13 mouse cellular contexts compared by ENCODE assay signal in the genomic region with DNA sequence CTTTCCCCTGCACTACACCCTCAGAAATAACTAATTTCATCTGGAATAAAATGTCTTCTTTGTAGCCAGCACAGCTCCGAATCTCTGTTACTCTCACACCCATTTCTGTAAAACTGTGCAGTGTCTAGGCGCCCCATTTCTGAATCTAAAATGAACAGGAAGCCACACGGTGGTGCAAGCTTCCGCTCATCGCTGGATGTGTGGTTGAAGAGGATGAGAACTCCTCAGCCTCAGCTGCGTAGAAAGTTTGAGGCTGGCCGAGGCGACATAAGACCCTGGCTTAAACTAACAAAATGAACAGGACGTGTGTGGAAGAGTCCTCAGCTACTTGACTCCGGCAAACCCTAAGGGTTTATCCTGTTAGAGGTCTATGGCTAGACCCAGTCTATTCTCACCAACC. TPM values are rescaled to one million over a fixed set of nuclear protein-coding genes. Genes with fewer than 3 reads are reported as not detected.
DNase-seq lines count a peak whose midpoint lies in the region; ATAC-seq and TF ChIP-seq lines count a peak whose summit lies in the region.
"Had no signal": no experiment of that assay in that cellular context is flagged by ENCODE, and none has a peak within 500 bp of the region (broad histone marks: within the 10 kb centered on the region; RNA-seq: fewer than 3 reads in every experiment).

No protein-coding gene starts in this region.

- TF ChIP-seq EP300 in liver, postnatal 0 days (IDR thresholded peaks at IDR 0.05; ENCODE audit: low read depth) = no peak

- no peak for ATAC-seq in liver, postnatal 0 days
- ATAC-seq in liver, embryonic 12.5 days = no peak
- peak; percentile 93 to 96 for ATAC-seq in hematopoietic stem cell, adult 5-6 weeks (replicated peaks in 1 of 2; ENCODE audit: insufficient read depth in 1 of 2, low FRiP score in 2 of 2, low TSS enrichment in 1 of 2, low read depth in 1 of 2, poor library complexity in 2 of 2, severe bottlenecking in 2 of 2)
- no peak for ATAC-seq in frontal cortex, adult (ENCODE audit: low TSS enrichment)

- no peaks in the 10 kb centered on the region for H3K36me3 ChIP-seq in liver, postnatal 0 days (replicated peaks; ENCODE audit: insufficient read depth, low read length)
- no peaks in the 10 kb centered on the region for H3K36me3 ChIP-seq in liver, embryonic 12.5 days
- H3K36me3 ChIP-seq: embryonic facial prominence, embryonic 13.5 days; heart, embryonic 13.5 days; hindbrain, embryonic 12.5 days had no signal

- H3K4me2 ChIP-seq in liver, postnatal 0 days (ENCODE audit: low read depth, low read length) = no peak overlapping the region
- H3K4me2 ChIP-seq in liver, embryonic 12.5 days = no peak overlapping the region
- H3K4me2 ChIP-seq: embryonic facial prominence, embryonic 13.5 days; heart, embryonic 13.5 days; hindbrain, embryonic 12.5 days had no signal

- H3K4me1 ChIP-seq in liver, postnatal 0 days (ENCODE audit: insufficient read depth) = no peaks in the 10 kb centered on the region
- H3K4me1 ChIP-seq in liver, embryonic 12.5 days = no peaks in the 10 kb centered on the region
- H3K4me1 ChIP-seq: embryonic facial prominence, embryonic 13.5 days; heart, embryonic 13.5 days; hindbrain, embryonic 12.5 days had no signal

- peak; percentile 30 for DNase-seq in liver, postnatal 0 days
- DNase-seq in spleen, postnatal 10 days (ENCODE audit: low spot score in 2 of 2) = peak; percentile 7 to 46
- DNase-seq in thymus, postnatal 36 days = peak; percentile 67 to 73
- no peak for DNase-seq in adrenal gland, adult 8-10 months
- DNase-seq in adrenal gland, adult 18-20 months (ENCODE audit: low spot score in 2 of 2) = no peak

- 36% methylated on average over 10 of the region's 10 CpGs for WGBS in liver, postnatal 0 days (ENCODE audit: insufficient replicate concordance)
- WGBS in liver, embryonic 12.5 days (ENCODE audit: insufficient replicate concordance) = 55% methylated on average over 10 of the region's 10 CpGs

- TF ChIP-seq CTCF in liver, postnatal 0 days (IDR thresholded peaks at IDR 0.05; ENCODE audit: low read depth) = no peak

- no peak overlapping the region for H3K4me3 ChIP-seq in liver, postnatal 0 days (ENCODE audit: low read depth, low read length)
- H3K4me3 ChIP-seq in liver, embryonic 12.5 days = no peak overlapping the region
- H3K4me3 ChIP-seq: embryonic facial prominence, embryonic 13.5 days; heart, embryonic 13.5 days; hindbrain, embryonic 12.5 days; myocyte had no signal

- H3K27me3 ChIP-seq in liver, postnatal 0 days (ENCODE audit: insufficient read depth, low read length) = no peaks in the 10 kb centered on the region
- H3K27me3 ChIP-seq in liver, embryonic 12.5 days (replicated peaks) = no peaks in the 10 kb centered on the region
- H3K27me3 ChIP-seq: embryonic facial prominence, embryonic 13.5 days; heart, embryonic 13.5 days; hindbrain, embryonic 12.5 days had no signal

- no peaks in the 10 kb centered on the region for H3K9me3 ChIP-seq in liver, postnatal 0 days (ENCODE audit: low read length)
- H3K9me3 ChIP-seq in liver, embryonic 12.5 days (replicated peaks) = no peaks in the 10 kb centered on the region
- H3K9me3 ChIP-seq: embryonic facial prominence, embryonic 13.5 days; heart, embryonic 13.5 days; hindbrain, embryonic 12.5 days had no signal

- peak overlapping the region; percentile 22; the same call in 1 of the 2 replicates for H3K27ac ChIP-seq in liver, postnatal 0 days (ENCODE audit: low read depth)
- no peak overlapping the region for H3K27ac ChIP-seq in liver, embryonic 12.5 days
- H3K27ac ChIP-seq: embryonic facial prominence, embryonic 13.5 days; heart, embryonic 13.5 days; hindbrain, embryonic 12.5 days; liver, embryonic 14.5 days had no signal

- no peak overlapping the region for H3K9ac ChIP-seq in liver, postnatal 0 days (replicated peaks)
- H3K9ac ChIP-seq in liver, embryonic 12.5 days = no peak overlapping the region
- H3K9ac ChIP-seq: embryonic facial prominence, embryonic 13.5 days; heart, embryonic 13.5 days; hindbrain, embryonic 12.5 days; liver, embryonic 14.5 days had no signal

RNA-seq across cellular contexts. Expression of gene Elovl6, which starts 38.0 kb away (rescaled TPM):
- polyA plus RNA-seq in liver, postnatal 0 days (2015; fragmentation: Nextera tagmentation; extraction: Ambion mirVana) = 6.6 and 8.0 TPM in 2 replicates
- 14.3 and 14.8 TPM in 2 replicates for polyA plus RNA-seq in liver, embryonic 12.5 days (2016; fragmentation: Nextera tagmentation; extraction: Ambion mirVana)
- 24.1 and 26.6 TPM in 2 replicates for total RNA-seq in hematopoietic stem cell, adult 5-6 weeks (2017)
- 10 to 100 TPM; 37.7 to 86.6 (median 48.4) TPM for total RNA-seq in adrenal gland, adult 8-10 months (2022)
- 100 to 1,000 TPM; 124 to 187 TPM for total RNA-seq in adrenal gland, adult 18-20 months (2021)

Comparison
In these comparisons a context has a peak if more than half of its experiments do, and no peak if none do; other contexts are left out.
1. ATAC-seq: peak in hematopoietic stem cell, adult 5-6 weeks (2 of 2); none in liver, postnatal 0 days (single experiment), liver, embryonic 12.5 days (single experiment) and frontal cortex, adult (single experiment).
2. DNase-seq: peak in liver, postnatal 0 days (single experiment), spleen, postnatal 10 days (2 of 2) and thymus, postnatal 36 days (2 of 2); none in adrenal gland, adult 8-10 months (single experiment) and adrenal gland, adult 18-20 months (0 of 2).